Mouse (Mus musculus) layer of hippocampus, postnatal 25 days (tissue): ENCODE measurements at regions not wholly inside any gene's neighbourhood (a gene's known extent, or its start where the extent isn't known, plus 50 kb on each side); places are given as distances from the start of the nearest gene placed in this dataset.
"Not testable (repeated sequence)": the region's sequence is repeated elsewhere in the genome, so short reads cannot be mapped to it uniquely, and the experiment has no call there.

Source experiments
- DNase-seq, 2 experiments: peaks; one replicate each; pipeline ENCODE4 v3.0.0; 2022; ENCODE audit warnings: mixed read lengths in 2 of 2, low spot score in 1 of 2; ENCODE audit errors: extremely low spot score in 1 of 2

DNA sequence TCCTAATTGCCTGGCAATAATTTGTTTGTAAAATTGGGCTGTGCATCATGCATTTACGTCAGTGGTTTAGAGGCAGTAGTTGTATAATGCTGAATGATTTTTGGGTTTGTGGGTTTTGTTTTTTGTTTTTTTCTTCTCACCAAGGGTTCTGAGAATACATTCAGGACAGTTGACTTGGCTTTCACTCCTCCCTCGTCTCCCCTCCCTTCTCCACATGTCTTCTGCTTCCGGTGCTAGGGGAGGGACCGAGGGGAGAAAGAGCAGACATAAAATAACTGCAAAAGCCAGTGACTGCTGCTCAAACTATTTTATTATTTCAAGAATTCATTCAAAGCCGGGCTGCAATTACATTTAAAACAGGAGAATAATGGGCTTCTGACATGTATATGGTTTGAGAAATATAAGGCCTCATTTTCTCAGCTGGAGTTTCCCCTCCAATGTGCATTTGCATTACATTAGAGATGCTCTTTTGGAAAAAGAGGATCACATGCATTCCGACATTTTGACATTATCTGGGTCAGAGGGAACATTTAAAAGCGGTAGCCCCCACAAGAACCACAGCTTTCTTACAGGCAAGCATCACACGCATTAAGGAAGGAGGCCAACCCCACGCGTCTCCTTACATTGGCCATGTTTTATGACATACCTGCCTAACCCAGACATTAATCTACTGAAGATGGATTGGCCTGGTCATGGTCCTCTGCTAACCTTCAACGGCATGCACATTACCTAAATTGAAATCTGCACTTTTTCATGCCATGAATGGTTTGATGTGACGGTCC, 185.3 kb upstream of the Mpdz start:
- DNase-seq, result no peak

DNA sequence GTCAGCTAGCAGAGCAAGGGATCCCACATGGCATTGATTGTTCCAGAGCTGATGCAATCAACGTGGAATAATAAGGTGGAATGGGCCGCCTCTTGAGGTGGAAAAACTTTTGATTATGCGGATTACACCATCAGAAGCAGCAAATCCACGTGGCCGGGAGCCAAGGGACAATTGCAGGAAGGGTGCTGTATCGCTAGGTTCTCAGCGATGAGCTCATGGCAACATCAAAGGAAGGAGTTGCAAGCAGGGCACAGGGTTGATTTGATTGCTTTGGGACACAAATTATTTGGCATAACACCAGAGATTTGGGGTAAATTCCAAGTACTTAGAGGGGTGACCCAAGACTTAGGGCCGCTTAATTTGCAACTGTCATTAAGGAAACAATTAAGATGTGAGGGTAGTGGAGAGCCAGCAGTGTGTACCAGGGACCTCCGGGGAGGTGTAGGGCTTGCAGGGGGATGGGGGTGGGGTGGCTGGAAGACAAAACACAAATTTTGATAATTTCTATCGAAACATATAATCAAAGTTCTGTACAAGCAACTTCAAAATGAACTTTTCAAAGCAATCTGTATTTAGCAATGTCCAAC, 182.8 kb upstream of the Mpdz start:
- DNase-seq, result peak in 1 of 2 experiments; percentile 2

DNA sequence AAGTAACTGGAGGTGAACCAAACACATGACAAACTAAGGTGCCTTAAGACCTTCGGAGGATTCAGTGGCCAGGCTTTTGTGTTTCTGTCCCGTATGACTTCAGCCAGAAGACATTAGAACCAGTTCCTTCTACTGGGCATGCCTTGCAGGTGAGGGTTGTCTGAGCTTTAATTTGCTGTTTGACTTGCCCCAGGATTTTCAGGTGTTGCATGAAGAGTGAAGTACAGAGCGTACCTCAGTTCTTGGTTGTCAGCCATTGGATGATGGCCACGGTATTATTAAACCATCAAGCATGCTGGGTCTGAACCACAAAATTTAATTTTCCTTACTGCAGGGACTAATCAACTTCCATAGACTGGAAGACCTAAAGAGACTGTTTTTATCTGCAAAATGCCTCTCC, 181.5 kb upstream of the Mpdz start:
- DNase-seq, result no peak

DNA sequence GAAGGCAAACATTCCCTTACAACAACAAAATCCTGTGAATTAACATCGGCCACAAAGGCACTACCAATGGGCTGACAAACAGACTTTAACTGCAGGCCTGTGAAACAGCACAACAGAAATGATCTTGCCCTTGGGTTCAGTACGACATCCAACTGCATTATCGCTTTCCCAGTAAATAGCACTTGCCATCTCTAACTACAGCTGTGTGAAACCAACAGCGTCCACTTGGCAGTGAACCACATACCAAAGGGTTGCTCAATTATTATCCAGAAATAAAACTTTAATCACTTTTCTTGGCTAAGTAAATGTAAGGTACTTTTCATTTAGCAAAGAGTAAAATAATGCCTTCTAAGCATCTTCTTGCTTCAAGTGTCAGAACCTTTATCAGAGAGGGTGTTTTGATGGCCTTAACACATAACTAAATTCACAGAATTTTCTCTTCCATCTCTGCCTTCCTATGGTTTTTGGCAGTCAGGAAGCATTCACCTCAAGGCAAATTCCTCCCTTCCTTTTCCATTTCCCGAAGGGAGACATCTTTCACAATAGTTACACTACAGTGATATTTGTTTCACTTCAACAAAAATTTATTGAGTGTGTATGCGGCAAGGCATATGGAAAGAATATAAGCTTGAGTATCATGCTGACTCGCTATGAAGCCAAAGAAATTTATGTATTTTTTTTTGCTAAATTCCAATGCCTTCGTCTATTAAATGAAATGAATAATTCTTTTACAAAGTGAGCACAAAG, 178.9 kb upstream of the Mpdz start:
- no peak for DNase-seq

DNA sequence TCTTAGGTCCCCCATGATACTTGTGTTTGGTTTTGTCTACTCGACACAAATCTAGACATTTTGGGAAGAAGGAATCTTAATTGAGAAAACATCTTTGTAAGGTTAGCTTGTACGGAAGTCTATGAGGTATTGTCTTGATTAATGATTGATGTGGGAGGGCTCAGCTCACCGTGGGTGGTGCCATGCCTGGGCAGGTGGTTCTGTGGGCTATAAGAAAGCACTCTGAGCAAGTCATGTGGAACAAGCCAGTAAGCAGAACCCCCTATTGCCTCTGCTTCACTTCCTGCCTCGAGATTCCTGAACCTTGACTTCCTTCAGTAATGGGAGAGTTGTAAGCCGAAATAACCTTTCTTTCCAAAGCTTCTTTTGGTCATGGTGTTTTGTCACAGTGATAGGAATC, 174.6 kb upstream of the Mpdz start:
- DNase-seq, result no peak

DNA sequence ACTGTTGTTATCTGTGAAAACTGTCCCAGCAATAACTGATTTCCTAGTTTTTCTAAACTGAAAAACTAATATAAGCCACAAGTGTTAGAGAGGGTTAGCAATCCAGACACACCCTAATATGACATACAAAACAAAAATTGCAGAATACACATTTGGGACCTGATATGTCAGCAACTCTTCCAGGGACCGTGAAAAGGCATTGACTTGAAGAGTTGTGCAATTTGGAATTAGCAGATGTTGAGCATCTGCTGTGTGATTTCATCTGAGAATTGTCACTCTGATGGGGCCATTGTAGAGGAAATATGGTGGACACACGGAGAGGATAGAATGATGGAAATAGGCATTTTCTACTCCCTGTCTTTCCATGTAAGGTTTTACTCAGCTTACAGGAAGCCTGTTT, 168.6 kb upstream of the Mpdz start:
- DNase-seq, result no peak

DNA sequence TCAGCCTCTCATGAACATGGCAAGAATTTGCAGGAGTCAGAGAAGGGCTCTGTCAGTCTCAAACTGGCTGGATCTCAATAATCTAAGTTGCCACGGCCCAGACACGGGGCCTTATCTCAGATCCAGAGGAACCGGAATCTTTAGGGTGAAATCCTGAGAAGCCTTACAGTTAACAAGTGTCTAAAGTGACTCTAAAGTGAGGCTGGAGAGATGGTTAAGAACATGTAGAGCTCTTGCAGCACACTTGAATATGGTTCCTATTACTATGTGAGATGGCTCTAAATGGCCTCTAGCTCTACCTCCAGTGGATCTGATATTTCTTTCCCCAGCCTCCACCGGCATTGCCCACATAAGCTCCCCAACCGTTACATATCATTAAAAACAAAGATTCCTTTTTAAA, 157.8 kb upstream of the Mpdz start:
- no peak for DNase-seq

DNA sequence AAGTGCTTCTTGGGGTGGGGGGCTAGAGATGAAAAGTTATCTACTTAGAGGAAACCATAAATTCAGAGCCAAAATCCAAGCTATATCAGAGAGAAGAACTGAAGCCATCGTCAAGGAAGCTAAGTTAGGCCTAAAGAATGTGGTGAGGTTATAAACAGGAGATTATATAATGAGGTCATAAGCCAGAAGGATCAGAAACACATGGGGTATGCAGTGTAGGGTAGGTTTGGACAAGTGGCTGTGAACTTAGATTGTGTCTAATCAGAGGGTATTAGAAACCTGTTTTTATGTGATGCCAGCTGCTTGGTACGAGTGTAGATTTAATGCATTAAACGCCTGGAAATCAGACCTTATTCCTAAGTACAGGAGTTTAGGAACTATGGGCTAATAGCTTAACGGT, 154.8 kb upstream of the Mpdz start:
- DNase-seq, result no peak

DNA sequence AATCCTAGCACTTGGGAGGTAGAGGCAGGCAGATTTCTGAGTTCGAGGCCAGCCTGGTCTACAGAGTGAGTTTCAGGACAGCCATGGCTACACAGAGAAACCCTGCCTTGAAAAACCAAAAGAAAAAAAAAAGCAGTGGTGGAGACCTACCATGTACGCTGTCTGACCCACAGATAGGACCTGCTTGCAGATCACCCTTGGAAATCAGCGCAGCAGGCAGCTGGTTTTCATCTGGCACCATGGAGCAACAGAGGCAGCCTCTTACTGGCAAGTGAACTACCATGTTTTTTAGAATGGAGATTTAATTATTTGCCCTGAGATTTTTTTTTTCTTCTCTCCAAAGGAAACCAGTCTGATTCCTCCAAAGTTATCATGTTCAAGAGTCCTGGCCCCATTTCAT, 150.8 kb upstream of the Mpdz start:
- not testable (repeated sequence) for DNase-seq

DNA sequence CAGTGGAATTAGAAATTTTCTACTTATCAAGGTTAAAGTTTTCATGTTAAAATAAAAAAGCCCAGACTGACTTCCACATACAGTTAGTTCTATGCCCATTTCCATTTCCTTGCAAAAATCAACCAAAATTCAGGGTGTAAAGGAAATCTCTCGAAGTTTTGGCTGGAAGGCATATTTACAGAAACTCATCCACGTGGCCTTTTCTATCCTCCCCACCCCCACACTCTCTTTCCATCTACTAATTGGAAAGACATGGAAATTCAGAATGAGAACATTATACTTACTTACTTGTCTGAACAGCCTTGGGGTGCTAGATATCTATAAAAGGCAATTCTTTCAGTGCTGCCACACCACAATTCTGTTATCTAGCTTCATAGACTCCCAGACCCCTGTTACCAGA, 139.9 kb upstream of the Mpdz start:
- no peak for DNase-seq

DNA sequence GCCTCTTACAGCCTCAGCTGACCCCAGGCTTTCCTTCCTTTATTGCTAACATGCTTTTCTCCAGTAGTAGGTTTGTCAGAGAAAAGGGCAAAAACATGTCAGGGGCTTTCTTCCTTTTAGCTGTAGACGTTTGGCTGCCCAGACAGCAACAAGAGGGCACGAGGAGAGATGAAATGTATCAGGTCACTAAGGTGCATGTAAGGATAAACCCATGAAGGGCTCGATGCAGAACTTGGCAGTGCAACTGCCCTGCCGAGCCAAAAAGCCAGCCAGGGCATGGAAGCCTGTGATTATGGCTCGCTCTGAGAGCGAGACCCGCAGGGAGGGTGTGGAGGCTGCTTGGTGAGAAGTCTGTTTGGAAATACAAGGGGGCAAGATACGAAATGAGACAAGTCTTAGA, 137.9 kb upstream of the Mpdz start:
- no peak for DNase-seq

DNA sequence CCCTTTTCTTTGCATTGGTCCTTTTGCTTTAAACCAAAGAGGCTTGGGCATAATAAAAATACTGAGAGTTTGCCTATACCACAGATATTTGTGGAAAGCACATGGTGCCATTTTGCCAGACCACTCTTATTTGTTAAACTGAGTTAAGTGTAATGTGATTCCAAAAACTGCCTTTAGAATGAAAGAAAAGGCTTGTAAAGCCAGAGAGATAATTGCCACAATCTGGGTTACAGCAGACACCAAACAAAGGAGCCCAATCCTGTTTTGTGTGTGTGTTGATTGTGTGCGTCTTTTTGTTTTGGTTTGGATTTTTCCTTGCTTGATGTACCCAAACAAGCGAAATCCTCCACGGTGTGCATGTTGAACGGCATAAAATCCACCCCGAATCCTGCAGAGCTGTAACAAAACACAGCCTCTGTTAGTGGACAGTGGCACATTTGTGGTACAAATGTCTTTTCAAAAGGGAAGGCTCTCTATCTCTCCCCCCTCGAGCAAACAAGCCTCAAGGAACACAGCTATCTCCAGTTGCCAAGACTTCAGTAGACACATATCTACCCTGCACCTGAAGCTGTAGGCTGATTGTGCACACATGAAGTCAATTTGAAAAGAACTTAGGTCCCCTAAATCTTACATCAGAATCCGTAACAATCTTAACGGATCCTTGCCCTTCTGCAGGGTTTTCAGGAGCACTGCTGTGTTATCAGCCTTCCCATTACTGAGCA, 136.9 kb upstream of the Mpdz start:
- no peak for DNase-seq

DNA sequence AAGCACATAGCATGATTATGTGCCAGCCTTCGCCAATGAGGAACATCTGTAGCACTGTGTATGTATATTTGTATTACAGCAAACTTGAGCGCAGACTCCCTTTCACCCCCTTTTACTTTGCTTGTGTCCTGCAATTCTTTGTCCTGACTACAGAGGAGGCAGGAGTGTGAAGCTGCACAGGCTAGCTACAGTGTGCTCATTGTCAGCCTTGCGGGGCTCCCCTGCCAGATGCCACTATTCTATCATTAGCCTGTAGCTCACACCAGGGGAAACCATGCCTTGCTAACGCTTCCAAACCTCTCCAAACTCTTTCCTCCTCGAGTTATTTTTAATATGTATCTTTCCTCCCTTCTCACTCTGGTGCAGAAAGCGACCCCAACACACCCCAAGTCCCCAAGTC, 136.4 kb upstream of the Mpdz start:
- DNase-seq, result no peak

DNA sequence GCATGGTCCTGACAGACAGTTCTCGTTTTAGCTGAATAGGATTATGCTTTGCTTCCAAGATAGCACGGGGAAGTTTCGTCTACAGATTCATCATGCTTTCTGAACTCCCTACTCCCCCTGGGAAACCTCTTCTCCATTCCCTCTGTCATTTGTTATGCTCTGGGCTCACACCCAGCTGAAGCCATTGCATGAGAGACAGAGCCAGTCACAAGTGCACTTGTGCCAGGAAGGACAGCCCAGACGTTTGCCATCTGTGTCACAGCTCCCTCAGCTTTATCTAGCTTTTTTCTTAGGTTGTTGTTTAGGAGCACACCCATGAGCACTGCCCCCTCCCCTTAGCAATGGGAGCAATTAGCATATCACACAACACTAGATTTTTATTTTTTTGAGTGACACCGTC, 131.2 kb upstream of the Mpdz start:
- no peak for DNase-seq

DNA sequence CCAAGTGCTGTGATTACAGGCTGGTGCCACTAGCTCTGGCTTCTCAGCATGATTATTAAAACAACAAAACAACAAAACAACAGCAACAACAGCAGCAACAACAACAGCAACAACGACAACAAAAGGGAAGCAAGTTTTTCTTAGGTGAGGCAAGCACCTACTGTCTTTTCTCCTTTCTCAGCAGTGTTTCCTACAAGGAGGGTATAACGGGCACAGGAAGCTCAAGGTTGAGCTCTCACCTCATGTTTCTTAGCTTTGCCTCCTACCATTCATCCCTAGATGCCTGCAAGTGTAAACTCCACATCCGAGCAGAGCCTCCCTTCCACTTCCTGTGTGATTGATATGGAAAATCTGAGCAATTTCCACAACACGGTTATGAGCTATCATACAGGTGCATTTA, 128.1 kb upstream of the Mpdz start:
- no peak for DNase-seq

DNA sequence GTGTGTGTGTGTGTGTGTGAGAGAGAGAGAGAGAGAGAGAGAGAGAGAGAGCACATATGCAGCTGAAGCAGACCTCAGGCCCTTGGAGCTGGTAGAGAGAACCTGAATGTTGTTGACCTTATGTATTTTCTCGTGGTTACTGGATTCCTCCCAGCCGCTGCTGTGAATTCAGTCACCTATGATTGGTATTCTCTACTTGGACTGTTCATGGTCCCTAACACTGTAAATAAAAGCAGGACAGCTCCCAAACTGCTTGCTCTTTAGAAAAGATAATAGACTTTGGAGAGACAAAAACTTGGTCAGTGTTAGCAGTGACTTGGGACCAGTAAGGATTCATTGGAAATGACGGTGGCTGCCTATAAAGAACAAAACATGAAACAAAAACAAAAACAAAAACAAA, 126.9 kb upstream of the Mpdz start:
- DNase-seq, result no peak

DNA sequence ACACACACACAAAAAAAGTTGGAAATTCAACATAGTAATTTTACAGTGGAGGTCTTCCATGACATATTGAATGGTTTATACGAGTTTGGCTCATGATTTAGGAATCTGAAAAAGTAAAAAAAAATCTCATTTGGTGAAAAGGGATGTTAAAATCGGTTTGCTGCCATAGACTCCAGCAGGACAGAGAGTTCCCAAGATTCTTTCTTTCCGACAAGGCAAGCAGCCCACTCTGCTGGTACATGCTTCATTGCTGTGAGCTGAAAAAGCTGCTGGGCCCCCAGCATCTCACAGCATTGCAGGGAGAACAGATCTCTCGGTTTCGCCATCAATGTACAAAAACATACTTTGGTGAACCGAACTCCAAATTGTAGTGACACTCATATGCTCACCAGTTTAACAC, 125.8 kb upstream of the Mpdz start:
- no peak for DNase-seq

DNA sequence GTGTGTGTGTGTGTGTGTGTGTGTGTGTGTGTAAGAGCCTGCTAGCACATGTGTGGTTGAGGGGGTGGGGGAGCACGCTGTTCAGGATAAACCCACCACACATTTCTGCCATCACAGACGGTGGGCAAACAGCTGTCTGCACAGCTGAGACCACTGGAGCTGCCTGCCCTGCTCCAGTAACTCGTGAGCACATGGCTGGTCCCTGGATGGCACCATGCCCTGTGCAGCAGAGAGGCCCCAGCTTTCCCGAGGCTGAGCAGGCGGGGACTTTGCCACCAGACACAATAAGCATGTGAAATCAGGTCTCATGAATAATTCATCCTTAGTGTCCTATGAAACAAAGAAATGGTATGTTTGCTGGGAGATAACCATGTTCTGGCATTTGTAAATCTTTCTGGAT, 125.3 kb upstream of the Mpdz start:
- no peak for DNase-seq

DNA sequence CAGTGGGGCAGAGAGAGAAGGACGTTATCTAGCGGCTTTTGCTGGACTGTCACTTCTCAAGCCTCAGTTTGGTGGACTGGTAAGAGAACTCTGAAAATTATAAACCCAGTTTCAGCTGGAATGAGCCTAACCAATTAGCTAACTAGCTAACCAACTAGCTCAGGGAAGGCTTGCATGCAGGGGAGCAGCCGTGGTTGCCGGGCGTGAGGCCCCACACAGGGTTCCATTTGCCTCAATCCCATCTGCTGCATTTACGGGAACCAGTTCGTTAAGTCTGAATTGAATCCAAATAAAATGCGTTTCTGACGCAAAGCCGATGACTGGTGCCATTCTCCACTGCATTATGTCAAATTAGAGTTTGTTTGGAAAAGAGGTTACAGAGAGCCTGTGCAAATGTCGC, 123.9 kb upstream of the Mpdz start:
- DNase-seq, result no peak

DNA sequence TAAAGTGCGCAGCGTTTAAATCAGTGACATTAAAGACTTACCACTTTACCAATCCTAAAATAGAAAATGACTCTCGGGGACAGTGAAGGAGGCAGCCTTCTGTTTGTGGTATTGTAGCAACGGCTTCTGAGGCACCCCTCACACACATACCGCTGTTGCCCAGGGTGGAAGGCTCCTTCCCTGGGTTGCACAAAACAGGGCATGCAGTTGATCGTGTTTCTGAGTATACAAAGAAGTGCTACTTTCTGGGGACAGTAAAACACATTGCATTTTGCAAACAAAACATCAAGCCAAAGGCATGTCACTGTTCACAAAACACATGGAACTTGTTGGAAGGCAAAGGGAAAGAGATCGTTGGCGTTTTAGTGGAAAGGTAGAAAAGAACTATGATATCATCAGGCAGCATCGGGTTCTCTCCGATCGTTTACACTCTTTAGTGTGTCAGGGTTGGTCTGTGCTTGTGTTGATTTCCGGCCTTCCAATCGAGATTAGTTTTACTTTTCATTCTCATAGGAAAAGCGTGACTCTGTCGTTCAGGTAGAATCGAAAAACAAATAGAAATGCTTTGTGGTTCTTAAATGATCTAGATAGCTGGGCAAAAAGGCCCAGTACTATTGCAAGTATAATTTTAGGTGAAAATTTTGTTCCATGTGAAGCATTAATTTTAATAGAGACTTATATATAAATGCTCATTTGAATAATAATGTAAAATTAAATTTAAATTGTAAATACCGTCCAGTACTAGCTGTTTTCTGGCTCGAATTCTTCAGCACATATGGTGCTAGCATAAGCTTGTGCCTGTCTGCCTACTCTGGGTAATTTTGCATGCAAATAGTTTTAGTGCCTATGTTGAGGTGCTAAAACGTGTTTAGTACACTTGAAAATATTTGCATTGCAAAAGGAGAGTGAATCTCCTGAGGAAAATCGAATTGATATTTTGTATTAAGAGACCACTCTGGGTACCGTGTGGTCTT, 123.1 kb upstream of the Mpdz start:
- DNase-seq, result no peak
